Mouse (Mus musculus) liver, embryonic 13.5 days (tissue): Measurements from ENCODE around the gene Tfe3. TPM values are rescaled to one million over a fixed set of nuclear protein-coding genes. Genes with fewer than 3 reads are reported as not detected.
"Not testable (repeated sequence)": the region's sequence is repeated elsewhere in the genome, so short reads cannot be mapped to it uniquely, and the experiment has no call there.

Experiments used
- ATAC-seq: fragments of 200-750 bp; cut with Nextera tagmentation; 2 replicates; pipeline ENCODE4 v1.8.0; 2017; ENCODE audit warnings: low read depth, mild to moderate bottlenecking, moderate number of reproducible peaks, moderate library complexity
- DNase-seq: peaks from one replicate; pipeline ENCODE4 v3.0.0; 2022
- H3K27ac ChIP-seq: fragments of 300-500 bp; sonication (generic); 2 replicates; pipeline ENCODE4 v1.5.1; 2015; ENCODE audit warnings: moderate library complexity, mild to moderate bottlenecking, inconsistent platforms
- H3K27me3 ChIP-seq: fragments of 300-500 bp; sonication (generic); 2 replicates; pipeline ENCODE4 v1.6.1; 2015; ENCODE audit warnings: mild to moderate bottlenecking, inconsistent platforms
- H3K36me3 ChIP-seq: fragments of 300-500 bp; sonication (generic); 2 replicates; pipeline ENCODE4 v1.6.1; 2015; ENCODE audit warnings: mild to moderate bottlenecking, inconsistent platforms
- H3K4me1 ChIP-seq: fragments of 300-500 bp; sonication (generic); replicated peaks from 2 replicates; pipeline ENCODE4 v1.6.1; 2015; ENCODE audit warnings: inconsistent platforms
- H3K4me2 ChIP-seq: fragments of 300-500 bp; sonication (generic); 2 replicates; pipeline ENCODE4 v1.6.1; 2015; ENCODE audit warnings: inconsistent platforms, mild to moderate bottlenecking, moderate library complexity
- H3K4me3 ChIP-seq: fragments of 300-500 bp; sonication (generic); replicated peaks from 2 replicates; pipeline ENCODE4 v1.5.1; 2015; ENCODE audit warnings: mild to moderate bottlenecking, inconsistent platforms
- H3K9ac ChIP-seq: fragments of 300-500 bp; sonication (generic); 2 replicates; pipeline ENCODE4 v1.6.1; 2015; ENCODE audit warnings: mild to moderate bottlenecking, inconsistent platforms
- H3K9me3 ChIP-seq: fragments of 300-500 bp; sonication (generic); replicated peaks from 2 replicates; pipeline ENCODE4 v1.6.1; 2016; ENCODE audit warnings: inconsistent platforms
- WGBS: fragments of 180-500 bp; shearing (Covaris S2); methylation state at CpG from one replicate; pipeline ENCODE4 v1.1.7; 2015; ENCODE audit not compliant: insufficient replicate concordance; 5-methylcytosine and 5-hydroxymethylcytosine counted together
- polyA plus RNA-seq: library from polyadenylated mRNA; unstranded; fragments of >200 nt; fragmentation: Nextera tagmentation; extraction: Ambion mirVana; gene quantifications from 2 replicates; pipeline ENCODE4 v1.2.1, GENCODE M21; 2015

The Tfe3 gene
- 8.9 and 10.1 TPM in 2 replicates for polyA plus RNA-seq

DNA sequence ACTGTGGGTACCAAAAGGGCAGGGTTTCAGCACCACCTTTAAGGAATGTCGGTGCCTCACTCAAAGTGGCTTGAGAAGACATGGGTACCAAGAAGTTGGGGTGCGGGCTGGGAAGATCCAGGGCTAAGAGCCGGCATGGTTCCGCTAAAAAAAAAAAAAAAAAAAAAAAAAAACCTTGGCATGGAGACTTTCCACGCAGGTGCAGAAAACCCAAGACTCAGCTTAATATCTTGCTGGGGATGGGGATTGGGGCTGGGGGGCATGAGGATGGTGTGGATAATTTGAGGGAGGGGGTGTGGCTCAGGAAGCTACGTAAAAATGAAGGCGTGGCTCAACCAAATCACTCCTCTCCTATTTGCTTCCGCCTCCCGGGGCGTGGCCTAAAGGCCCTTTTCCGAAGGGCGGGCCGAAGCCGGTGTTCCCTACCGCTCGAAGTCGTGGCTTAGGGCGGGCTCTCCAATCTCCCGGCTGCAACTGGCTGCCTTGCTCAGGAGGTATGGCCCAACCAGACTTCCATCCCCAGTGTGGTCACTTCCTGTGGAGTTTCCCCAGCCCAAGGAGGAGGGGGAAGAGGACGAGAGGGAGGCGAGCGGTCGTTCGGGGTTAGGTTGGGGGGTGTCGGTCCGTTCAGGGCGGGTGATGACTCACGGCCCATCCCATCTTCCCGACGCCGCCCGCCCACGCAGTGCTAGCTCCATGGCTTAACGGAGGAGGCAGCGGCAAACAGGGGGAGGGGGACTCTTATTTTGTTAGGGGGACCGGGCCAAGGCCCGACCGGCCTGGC lies at the start of gene Tfe3:
Gene Tfe3 (plus strand): TSS at position 424 of the 784 bp plus-strand sequence.
- Histone ChIP-seq H3K36me3 (peaks cover 10% of the 10 kb centered on the region), H3K4me2 (peak within 1 kb of the TSS; percentile 84), H3K9me3 (no peaks in the 10 kb centered on the region), H3K4me1 (peaks cover 40% of the 10 kb centered on the region), H3K4me3 (peak within 1 kb of the TSS; percentile 73), H3K27me3 (no peaks in the 10 kb centered on the region), H3K9ac (peak within 1 kb of the TSS; percentile 78), H3K27ac (peak within 1 kb of the TSS; percentile 74)
- ATAC-seq (peak; percentile 94), DNase-seq (peak; percentile 89)
- WGBS: 19% methylated on average over 38 of the region's 38 CpGs

DNA sequence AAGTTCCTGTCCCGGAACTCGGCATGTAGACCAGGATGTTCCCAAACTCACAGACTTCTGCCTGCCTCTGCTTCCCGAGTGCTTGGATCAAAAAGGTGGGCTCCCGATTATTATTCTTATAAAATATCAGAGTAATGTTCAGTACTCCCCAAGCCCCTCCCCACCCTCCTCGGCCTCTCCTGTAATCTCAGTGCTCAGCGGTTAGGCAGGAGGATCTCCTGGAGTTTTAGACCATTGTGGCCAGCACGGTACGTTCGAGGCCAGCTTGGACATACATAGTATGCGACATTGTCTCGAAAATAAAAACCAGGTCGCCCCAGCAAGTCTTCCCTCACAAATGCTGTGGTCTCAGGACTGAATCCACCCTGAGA lies 48.6 kb upstream of the Tfe3 start:
- H3K9me3 ChIP-seq, H3K4me1 ChIP-seq, DNase-seq, H3K36me3 ChIP-seq, H3K27me3 ChIP-seq, H3K27ac ChIP-seq: not testable (repeated sequence)
- peak overlapping the region; percentile 62 for H3K4me2 ChIP-seq
- 12% methylated on average over 6 of the region's 12 CpGs for WGBS
- H3K9ac ChIP-seq: peak overlapping the region; percentile 65
- ATAC-seq: peak; percentile 34
- H3K4me3 ChIP-seq: peak overlapping the region; percentile 57

DNA sequence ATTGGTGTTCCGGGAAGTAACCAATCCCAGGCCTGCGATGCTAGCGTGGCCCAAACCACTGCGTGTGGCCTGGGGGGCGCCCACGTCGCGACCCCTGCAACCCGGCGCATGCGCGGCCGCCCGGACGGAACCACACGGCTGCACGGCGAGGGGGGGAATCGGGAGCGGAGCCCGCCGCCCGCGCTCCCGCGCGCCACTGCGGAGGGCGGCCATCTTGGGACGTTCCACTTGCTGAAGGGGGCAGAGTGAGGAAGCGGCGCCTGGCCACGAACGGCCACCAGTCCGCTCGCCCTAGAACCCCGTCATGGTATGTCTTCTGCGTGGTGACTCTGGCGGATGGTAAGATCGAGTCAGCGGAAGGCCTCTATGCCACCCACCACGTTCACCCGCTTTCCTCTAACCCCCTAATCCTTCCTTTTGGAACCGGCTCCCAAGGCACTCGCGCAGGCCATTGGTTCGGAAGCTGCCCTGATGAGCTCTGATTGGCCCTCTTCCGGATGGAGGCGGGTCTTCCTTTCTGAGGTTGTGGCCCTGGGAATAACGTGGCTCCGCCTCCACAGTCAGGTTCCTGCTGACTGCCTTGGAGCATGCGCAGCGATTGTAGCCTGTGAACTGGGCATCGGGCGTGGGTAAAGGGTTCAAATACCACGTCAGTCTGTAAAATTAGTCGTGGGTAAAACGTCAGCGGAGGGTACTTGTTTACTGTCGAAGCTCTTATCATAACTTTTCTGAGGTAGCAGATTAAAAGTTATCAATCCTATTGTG lies 48.0 kb upstream of the Tfe3 start, which contains the start of gene Wdr45:
Gene Wdr45 (plus strand): TSS at position 199 of the 765 bp plus-strand sequence.
- WGBS: 15% methylated on average over 51 of the region's 60 CpGs
- DNase-seq (peak; percentile 91), ATAC-seq (peak; percentile 93)
- H3K9me3 ChIP-seq, H3K4me1 ChIP-seq, H3K36me3 ChIP-seq, H3K27ac ChIP-seq, H3K27me3 ChIP-seq: not testable (repeated sequence)
- peak within 1 kb of the TSS; percentile 65 for H3K9ac ChIP-seq
- H3K4me2 ChIP-seq: peak within 1 kb of the TSS; percentile 62
- H3K4me3 ChIP-seq: peak within 1 kb of the TSS; percentile 57

DNA sequence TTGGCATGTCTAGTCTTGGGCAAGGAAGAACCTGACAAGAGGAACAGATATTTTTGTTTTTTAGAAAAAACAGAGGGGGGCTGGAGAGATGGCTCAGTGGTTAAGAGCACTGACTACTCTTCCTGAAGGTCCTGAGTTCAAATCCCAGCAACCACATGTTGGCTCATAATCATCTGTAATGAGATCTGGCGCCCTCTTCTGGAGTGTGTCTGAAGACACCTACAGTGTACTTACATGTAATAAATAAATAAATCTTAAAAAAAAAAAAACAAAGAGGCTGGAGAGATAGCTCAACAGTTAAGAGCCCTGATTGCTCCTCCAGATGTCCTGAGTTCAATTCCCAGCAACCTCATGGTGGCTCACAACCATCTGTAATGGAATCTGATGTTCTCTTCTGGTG lies 46.3 kb upstream of the Tfe3 start:
- not testable (repeated sequence) for H3K9ac ChIP-seq, H3K36me3 ChIP-seq, H3K4me3 ChIP-seq, H3K27me3 ChIP-seq, H3K4me1 ChIP-seq, H3K27ac ChIP-seq, DNase-seq, ATAC-seq, H3K4me2 ChIP-seq, H3K9me3 ChIP-seq
- WGBS: 46% methylated on average over 1 of the region's 1 CpGs

DNA sequence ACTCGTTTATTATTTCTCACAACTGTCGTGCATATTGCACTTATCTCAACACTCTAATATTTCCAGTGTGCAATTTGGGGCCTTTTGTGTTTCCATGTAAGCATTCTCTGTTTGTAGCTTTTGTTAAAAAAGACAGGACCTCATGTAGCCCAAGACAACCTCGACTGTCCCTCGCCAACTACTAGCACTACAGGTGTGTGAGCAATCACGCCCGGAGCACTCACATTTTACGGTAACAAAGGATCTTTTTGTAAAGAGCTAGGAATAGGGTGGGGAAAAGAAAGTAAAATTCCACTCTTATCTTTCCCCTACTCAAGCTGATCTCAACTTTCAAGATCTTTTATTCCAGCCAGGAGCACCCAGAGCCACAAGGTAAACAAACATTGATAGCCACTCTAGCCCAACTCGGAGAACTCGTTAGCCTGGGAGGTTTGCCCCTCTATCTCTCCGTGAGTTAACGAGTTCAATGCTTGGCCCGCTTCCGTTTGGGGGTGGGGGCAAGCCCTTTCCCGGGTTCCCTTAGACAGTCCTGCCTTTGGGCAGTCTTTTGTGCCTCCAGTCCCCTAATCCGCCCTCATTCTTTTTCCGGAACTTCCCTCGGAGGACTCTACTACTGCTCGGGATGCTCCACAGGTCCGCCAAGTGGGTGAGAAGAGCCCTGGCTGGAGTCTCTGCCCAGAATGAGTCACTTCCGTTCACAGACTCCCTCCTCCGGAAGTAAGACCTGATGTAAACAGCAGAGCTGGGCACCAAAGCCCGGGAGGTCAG lies 40.7 kb upstream of the Tfe3 start, which contains the start of gene Gm45208:
Gene Gm45208 (plus strand): TSS at position 732 of the 768 bp plus-strand sequence.
- Histone ChIP-seq H3K27ac (peak within 1 kb of the TSS; percentile 82), H3K36me3 (peaks cover 24% of the 10 kb centered on the region), H3K4me3 (peak within 1 kb of the TSS; percentile 72), H3K4me2 (peak within 1 kb of the TSS; percentile 71), H3K9me3 (no peaks in the 10 kb centered on the region), H3K9ac (peak within 1 kb of the TSS; percentile 74), H3K27me3 (no peaks in the 10 kb centered on the region), H3K4me1 (peaks cover 10% of the 10 kb centered on the region)
- DNase-seq: peak; percentile 71
- 19% methylated on average over 22 of the region's 22 CpGs for WGBS
- ATAC-seq: peak; percentile 93

DNA sequence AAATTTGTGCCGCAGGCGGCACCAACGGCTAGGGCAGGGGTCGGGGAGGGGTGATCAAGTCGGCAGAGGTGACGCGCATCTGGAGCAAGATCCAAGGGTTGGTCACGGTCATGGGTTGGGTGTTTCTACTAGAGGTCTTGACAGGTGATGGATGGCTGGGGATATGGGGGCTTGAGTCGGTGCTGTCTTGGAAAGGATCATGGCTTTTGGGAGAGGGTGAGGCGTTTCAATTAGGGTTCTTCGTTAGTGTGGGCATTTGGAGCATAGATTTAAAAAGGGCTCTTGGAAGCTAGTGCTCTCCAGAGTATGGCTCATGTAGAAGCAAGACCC lies 40.1 kb upstream of the Tfe3 start:
- Histone ChIP-seq H3K27me3 (no peaks in the 10 kb centered on the region), H3K4me2 (peak overlapping the region; percentile 71), H3K4me3 (peak overlapping the region; percentile 72), H3K9me3 (no peaks in the 10 kb centered on the region), H3K4me1 (peaks cover 10% of the 10 kb centered on the region), H3K36me3 (peaks cover 29% of the 10 kb centered on the region), H3K9ac (peak overlapping the region; percentile 74), H3K27ac (peak overlapping the region; percentile 82)
- WGBS: 16% methylated on average over 11 of the region's 11 CpGs
- DNase-seq (no peak), ATAC-seq (no peak)

DNA sequence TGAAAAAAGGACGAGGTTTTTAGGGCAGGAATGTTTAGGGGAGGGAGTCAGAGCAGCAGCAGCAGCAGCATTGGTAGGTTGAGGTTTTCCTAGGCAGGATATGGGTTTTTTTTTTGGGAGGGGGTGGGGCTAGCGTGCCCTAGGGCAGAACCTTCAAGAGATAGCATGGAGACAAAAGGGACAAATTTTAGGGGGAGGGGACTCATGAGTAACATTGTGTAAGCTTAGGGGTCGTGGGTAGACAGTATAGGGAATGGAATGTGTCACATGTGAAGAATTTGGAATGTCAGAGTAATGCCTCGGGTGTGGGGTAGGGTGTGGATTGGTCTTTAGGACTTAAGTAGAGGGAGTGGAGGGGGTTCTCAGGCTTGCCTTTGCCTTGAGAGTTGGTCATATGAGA lies 39.7 kb upstream of the Tfe3 start:
- Histone ChIP-seq H3K27me3 (no peaks in the 10 kb centered on the region), H3K4me1 (peaks cover 14% of the 10 kb centered on the region), H3K4me2 (peak overlapping the region; percentile 71), H3K27ac (peak overlapping the region; percentile 82), H3K9ac (peak overlapping the region; percentile 74), H3K36me3 (peaks cover 32% of the 10 kb centered on the region), H3K9me3 (no peaks in the 10 kb centered on the region), H3K4me3 (peak overlapping the region; percentile 72)
- DNase-seq (no peak), ATAC-seq (no peak)
- WGBS: 15% methylated on average over 4 of the region's 4 CpGs

DNA sequence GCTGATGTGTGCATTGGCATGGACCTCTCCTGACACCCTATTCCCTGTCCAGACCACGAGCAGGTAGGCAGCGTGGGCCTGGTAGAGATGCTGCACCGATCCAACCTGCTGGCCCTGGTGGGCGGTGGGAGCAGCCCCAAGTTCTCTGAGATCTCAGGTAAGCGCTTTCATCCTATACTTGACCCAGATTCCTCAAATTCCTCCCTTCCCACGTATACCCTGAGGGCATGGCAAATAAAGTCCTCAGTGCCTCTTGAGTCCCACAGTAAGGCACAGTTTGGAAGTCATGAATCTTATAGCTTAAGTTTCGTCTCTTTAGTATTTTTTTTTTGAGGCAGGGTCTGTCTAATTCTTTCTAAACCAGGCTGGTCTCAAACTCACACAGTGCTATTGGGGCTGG lies 38.2 kb upstream of the Tfe3 start:
- Histone ChIP-seq H3K27ac (no peak overlapping the region), H3K4me1 (peaks cover 22% of the 10 kb centered on the region), H3K9me3 (no peaks in the 10 kb centered on the region), H3K4me2 (no peak overlapping the region), H3K36me3 (peaks cover 32% of the 10 kb centered on the region), H3K9ac (no peak overlapping the region), H3K4me3 (no peak overlapping the region), H3K27me3 (no peaks in the 10 kb centered on the region)
- DNase-seq (no peak), ATAC-seq (no peak)
- WGBS: 70% methylated on average over 7 of the region's 7 CpGs

DNA sequence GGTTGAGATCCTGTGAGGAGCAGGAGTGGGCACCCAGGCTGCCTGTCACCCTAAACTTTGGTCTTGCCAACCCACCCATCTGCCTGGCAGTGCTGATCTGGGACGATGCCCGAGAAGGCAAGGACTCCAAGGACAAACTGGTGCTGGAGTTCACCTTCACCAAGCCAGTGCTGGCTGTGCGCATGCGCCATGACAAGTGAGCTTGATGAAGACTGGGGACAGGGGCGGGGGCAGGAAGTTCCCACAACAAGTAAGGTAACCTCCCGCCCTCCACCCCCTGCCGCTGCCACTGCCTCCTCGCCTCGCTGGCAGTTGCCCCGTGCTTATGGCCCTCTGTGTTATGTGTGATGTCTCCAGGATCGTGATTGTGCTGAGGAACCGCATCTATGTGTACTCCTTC lies 36.5 kb upstream of the Tfe3 start:
- DNase-seq (no peak), ATAC-seq (no peak)
- Histone ChIP-seq H3K9me3 (no peaks in the 10 kb centered on the region), H3K27ac (no peak overlapping the region), H3K36me3 (peaks cover 32% of the 10 kb centered on the region), H3K27me3 (no peaks in the 10 kb centered on the region), H3K9ac (no peak overlapping the region), H3K4me2 (no peak overlapping the region), H3K4me3 (no peak overlapping the region), H3K4me1 (peaks cover 22% of the 10 kb centered on the region)
- 75% methylated on average over 12 of the region's 12 CpGs for WGBS

DNA sequence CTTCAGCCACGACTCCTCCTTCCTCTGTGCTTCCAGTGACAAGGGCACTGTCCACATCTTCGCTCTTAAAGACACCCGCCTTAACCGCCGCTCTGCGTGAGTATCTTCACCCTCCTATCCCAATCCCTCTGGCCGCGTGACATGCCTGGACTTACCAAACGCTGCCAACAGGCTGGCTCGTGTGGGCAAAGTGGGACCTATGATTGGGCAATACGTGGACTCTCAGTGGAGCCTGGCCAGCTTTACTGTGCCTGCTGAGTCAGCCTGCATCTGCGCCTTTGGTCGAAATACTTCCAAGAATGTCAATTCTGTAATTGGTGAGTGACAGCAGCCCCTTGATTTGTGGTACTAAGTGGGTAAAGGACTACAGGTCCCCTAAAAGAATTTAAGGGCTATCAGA lies 35.2 kb upstream of the Tfe3 start:
- no peak overlapping the region for H3K4me3 ChIP-seq

More for the DNA sequence above, 35.2 kb upstream of the Tfe3 start:
- no peak overlapping the region for H3K27ac ChIP-seq
- DNase-seq: no peak
- no peak overlapping the region for H3K4me2 ChIP-seq
- H3K9ac ChIP-seq: no peak overlapping the region
- no peak for ATAC-seq
- H3K27me3 ChIP-seq: no peaks in the 10 kb centered on the region
- H3K9me3 ChIP-seq: no peaks in the 10 kb centered on the region
- 83% methylated on average over 13 of the region's 13 CpGs for WGBS
- H3K4me1 ChIP-seq: peaks cover 19% of the 10 kb centered on the region
- peaks cover 32% of the 10 kb centered on the region for H3K36me3 ChIP-seq
